7 mouse cellular contexts compared by ENCODE assay signal in genomic region chr2:78021905-78022304, GRCm38 (mm10).
DNase-seq lines count a peak whose midpoint lies in the region; ATAC-seq and TF ChIP-seq lines count a peak whose summit lies in the region.

No protein-coding gene starts in this region.

- no peaks in the 10 kb centered on the region for H3K36me3 ChIP-seq in hindbrain, embryonic 15.5 days
- no peaks in the 10 kb centered on the region for H3K36me3 ChIP-seq in stomach, postnatal 0 days (ENCODE audit: control insufficient read depth, insufficient read depth, low read length)

- peak; percentile 46; the same call in 1 of the 2 replicates for TF ChIP-seq CTCF in cerebellum, adult 2 months (IDR thresholded peaks at IDR 0.05; ENCODE audit: borderline replicate concordance, insufficient read depth, low read depth, low read length)
- TF ChIP-seq CTCF in stomach, postnatal 0 days (IDR thresholded peaks at IDR 0.05; ENCODE audit: low read depth): peak; percentile 71

- TF ChIP-seq EP300 in stomach, postnatal 0 days (optimal IDR thresholded peaks at IDR 0.05): no peak

- H3K4me2 ChIP-seq in hindbrain, embryonic 15.5 days: no peak overlapping the region
- H3K4me2 ChIP-seq in stomach, postnatal 0 days (replicated peaks; ENCODE audit: low read depth): no peak overlapping the region

- H3K27me3 ChIP-seq in cerebellum, adult 2 months (ENCODE audit: control insufficient read depth, insufficient read depth, low read length): no peaks in the 10 kb centered on the region
- H3K27me3 ChIP-seq in hindbrain, embryonic 15.5 days: no peaks in the 10 kb centered on the region
- no peaks in the 10 kb centered on the region for H3K27me3 ChIP-seq in stomach, postnatal 0 days (ENCODE audit: control insufficient read depth, insufficient read depth, low read length)

- H3K4me3 ChIP-seq in cerebellum, adult 2 months (replicated peaks; ENCODE audit: insufficient read depth, low read depth, low read length): no peak overlapping the region
- no peak overlapping the region for H3K4me3 ChIP-seq in hindbrain, embryonic 15.5 days
- H3K4me3 ChIP-seq in stomach, postnatal 0 days (ENCODE audit: low read depth, low read length): no peak overlapping the region

- H3K4me1 ChIP-seq in cerebellum, adult 2 months (ENCODE audit: control insufficient read depth, insufficient read depth, low read length): no peaks in the 10 kb centered on the region
- no peaks in the 10 kb centered on the region; the same call in 1 of the 2 replicates for H3K4me1 ChIP-seq in hindbrain, embryonic 15.5 days (replicated peaks)
- H3K4me1 ChIP-seq in stomach, postnatal 0 days (replicated peaks; ENCODE audit: control insufficient read depth, insufficient read depth): no peaks in the 10 kb centered on the region

- TF ChIP-seq POLR2A in cerebellum, adult 2 months (IDR thresholded peaks at IDR 0.05; ENCODE audit: borderline replicate concordance, insufficient read depth, low read length): no peak

- no peaks in the 10 kb centered on the region for H3K9me3 ChIP-seq in hindbrain, embryonic 15.5 days
- no peaks in the 10 kb centered on the region for H3K9me3 ChIP-seq in stomach, postnatal 0 days (ENCODE audit: control insufficient read depth, low read length)

- DNase-seq in lung, postnatal 14 days: peak; percentile 3
- DNase-seq in lung, postnatal 4 days: no peak
- DNase-seq in cerebellum, adult 2 months: peak; percentile 36 to 45
- DNase-seq in stomach, postnatal 0 days (ENCODE audit: low spot score): no peak
- DNase-seq in thymus, postnatal 4 days: no peak
- no peak for DNase-seq in lung, postnatal 10 days

- H3K27ac ChIP-seq in cerebellum, adult 2 months (ENCODE audit: insufficient read depth, low read length): no peak overlapping the region
- no peak overlapping the region for H3K27ac ChIP-seq in hindbrain, embryonic 15.5 days (replicated peaks)
- no peak overlapping the region for H3K27ac ChIP-seq in stomach, postnatal 0 days (replicated peaks)

- H3K9ac ChIP-seq in hindbrain, embryonic 15.5 days: no peak overlapping the region
- no peak overlapping the region for H3K9ac ChIP-seq in stomach, postnatal 0 days (ENCODE audit: low read length)

- WGBS in cerebellum, adult 2 months: 14% methylated on average over 5 of the region's 5 CpGs
- WGBS in hindbrain, embryonic 15.5 days: 29% methylated on average over 5 of the region's 5 CpGs
- WGBS in stomach, postnatal 0 days: 19% methylated on average over 5 of the region's 5 CpGs

- peak; percentile 71; the same call in 1 of the 2 replicates for ATAC-seq in hindbrain, embryonic 15.5 days (ENCODE audit: low FRiP score, low read depth)
- no peak for ATAC-seq in stomach, postnatal 0 days (ENCODE audit: low FRiP score, low TSS enrichment)

Comparison
In these comparisons a context has a peak if more than half of its experiments do, and no peak if none do; other contexts are left out.
1. DNase-seq: peak in lung, postnatal 14 days (single experiment) and cerebellum, adult 2 months (2 of 2); none in lung, postnatal 4 days (0 of 2), stomach, postnatal 0 days (single experiment), thymus, postnatal 4 days (single experiment) and lung, postnatal 10 days (single experiment).